Mouse (Mus musculus): ENCODE results near the gene Acrbp. TPM values are rescaled to one million over a fixed set of nuclear protein-coding genes. Genes with fewer than 3 reads are reported as not detected.
"Not testable (repeated sequence)": the region's sequence is repeated elsewhere in the genome, so short reads cannot be mapped to it uniquely, and the experiment has no call there.

Gene Acrbp
- polyA plus RNA-seq, 1 experiment from 2014 or later: 2.6 TPM

DNA sequence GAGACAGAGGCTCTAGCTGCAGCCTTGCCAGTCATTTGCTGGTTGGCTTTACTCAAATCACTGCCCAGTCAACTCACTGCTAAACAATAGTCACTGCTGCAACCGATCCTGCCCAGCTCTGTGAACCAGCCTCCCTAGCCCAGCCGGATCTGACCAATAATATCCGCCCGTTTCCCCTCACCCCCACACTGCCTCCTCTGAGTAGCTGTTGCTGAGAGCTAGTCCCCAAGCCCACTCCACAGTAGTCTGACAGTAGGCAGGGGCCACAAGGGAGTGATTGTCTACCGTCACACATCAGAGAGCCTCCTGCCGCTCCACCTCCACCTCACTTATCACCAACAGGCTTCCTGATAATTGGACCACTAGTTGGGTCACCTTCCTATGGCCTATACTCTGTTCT lies 12.0 kb downstream of the Acrbp start:
- H3K27me3 ChIP-seq (ENCODE audit: control insufficient read depth, insufficient read depth, low read length): no peaks in the 10 kb centered on the region
- no peaks in the 10 kb centered on the region for H3K9me3 ChIP-seq (ENCODE audit: control insufficient read depth, low read length)
- no peak overlapping the region for H3K9ac ChIP-seq (ENCODE audit: low read length)
- no peak overlapping the region for H3K27ac ChIP-seq (replicated peaks)
- H3K4me1 ChIP-seq (replicated peaks; ENCODE audit: control insufficient read depth, insufficient read depth): no peaks in the 10 kb centered on the region
- no peak for TF ChIP-seq CTCF (IDR thresholded peaks at IDR 0.05; ENCODE audit: low read depth)
- no peak overlapping the region for H3K4me2 ChIP-seq (replicated peaks; ENCODE audit: low read depth)
- ATAC-seq (ENCODE audit: low FRiP score, low TSS enrichment) (no peak), DNase-seq (ENCODE audit: low spot score) (no peak)
- H3K36me3 ChIP-seq (ENCODE audit: control insufficient read depth, insufficient read depth, low read length): no peaks in the 10 kb centered on the region
- WGBS: 33% methylated on average over 6 of the region's 6 CpGs
- H3K4me3 ChIP-seq (ENCODE audit: low read depth, low read length): no peak overlapping the region

DNA sequence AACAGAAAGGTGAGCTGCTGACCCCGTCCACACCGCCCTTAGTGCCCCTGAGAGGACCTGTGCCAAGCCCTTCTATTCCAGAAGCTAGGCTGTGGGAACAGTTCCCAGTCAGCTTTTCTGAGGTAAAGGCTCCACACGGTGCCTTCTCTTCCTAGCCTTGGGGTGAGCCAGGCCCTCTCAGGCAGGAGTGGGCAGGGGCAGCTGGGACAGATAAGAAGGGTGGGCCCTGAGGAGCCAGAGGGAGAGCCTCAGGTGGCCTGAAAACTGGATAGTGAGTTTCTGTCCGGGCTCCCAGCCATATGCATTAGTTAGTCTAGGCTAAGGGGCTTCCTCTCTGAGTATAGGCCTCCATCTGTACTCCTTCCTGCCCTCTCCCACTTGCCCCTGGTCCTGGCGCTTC lies 13.0 kb downstream of the Acrbp start:
- no peaks in the 10 kb centered on the region for H3K4me1 ChIP-seq (replicated peaks; ENCODE audit: control insufficient read depth, insufficient read depth)
- 83% methylated on average over 5 of the region's 5 CpGs for WGBS
- H3K4me2 ChIP-seq (replicated peaks; ENCODE audit: low read depth): no peak overlapping the region
- H3K36me3 ChIP-seq (ENCODE audit: control insufficient read depth, insufficient read depth, low read length): no peaks in the 10 kb centered on the region
- no peaks in the 10 kb centered on the region for H3K9me3 ChIP-seq (ENCODE audit: control insufficient read depth, low read length)
- no peak overlapping the region for H3K9ac ChIP-seq (ENCODE audit: low read length)
- H3K27me3 ChIP-seq (ENCODE audit: control insufficient read depth, insufficient read depth, low read length): no peaks in the 10 kb centered on the region
- no peak for TF ChIP-seq CTCF (IDR thresholded peaks at IDR 0.05; ENCODE audit: low read depth)
- TF ChIP-seq EP300 (optimal IDR thresholded peaks at IDR 0.05): no peak
- H3K27ac ChIP-seq (replicated peaks): no peak overlapping the region
- no peak for DNase-seq (ENCODE audit: low spot score)
- H3K4me3 ChIP-seq (ENCODE audit: low read depth, low read length): no peak overlapping the region
- no peak for ATAC-seq (ENCODE audit: low FRiP score, low TSS enrichment)

DNA sequence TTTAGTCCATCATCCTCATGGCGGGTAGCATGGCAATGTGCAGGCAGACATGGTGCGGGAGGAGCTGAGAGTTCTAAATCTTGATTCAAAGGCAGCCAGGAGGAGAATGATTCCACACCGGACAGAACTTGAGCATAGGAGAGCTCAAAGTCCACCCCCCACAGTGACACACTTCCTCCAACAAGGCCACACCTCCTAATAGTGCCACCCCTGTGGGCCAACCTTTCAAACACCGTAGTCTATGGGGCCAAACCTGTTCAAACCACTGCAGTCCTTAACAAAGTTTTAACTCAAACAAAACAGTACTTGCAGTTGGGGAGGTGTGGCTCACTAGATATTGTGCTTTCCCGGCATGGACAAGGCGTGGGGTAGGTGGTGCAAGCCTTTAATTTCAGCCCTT lies 14.4 kb downstream of the Acrbp start:
- ATAC-seq (ENCODE audit: low FRiP score, low TSS enrichment): peak; percentile 64
- Histone ChIP-seq H3K36me3 (ENCODE audit: control insufficient read depth, insufficient read depth, low read length) (no peaks in the 10 kb centered on the region), H3K4me2 (replicated peaks; ENCODE audit: low read depth) (no peak overlapping the region), H3K4me1 (replicated peaks; ENCODE audit: control insufficient read depth, insufficient read depth) (no peaks in the 10 kb centered on the region), H3K9me3 (ENCODE audit: control insufficient read depth, low read length) (no peaks in the 10 kb centered on the region), H3K9ac (ENCODE audit: low read length) (no peak overlapping the region), H3K4me3 (ENCODE audit: low read depth, low read length) (no peak overlapping the region), H3K27ac (replicated peaks) (no peak overlapping the region), H3K27me3 (ENCODE audit: control insufficient read depth, insufficient read depth, low read length) (no peaks in the 10 kb centered on the region)
- no peak for TF ChIP-seq EP300 (optimal IDR thresholded peaks at IDR 0.05)
- TF ChIP-seq CTCF (IDR thresholded peaks at IDR 0.05; ENCODE audit: low read depth): no peak
- 71% methylated on average over 6 of the region's 6 CpGs for WGBS
- DNase-seq (ENCODE audit: low spot score): peak; percentile 46

DNA sequence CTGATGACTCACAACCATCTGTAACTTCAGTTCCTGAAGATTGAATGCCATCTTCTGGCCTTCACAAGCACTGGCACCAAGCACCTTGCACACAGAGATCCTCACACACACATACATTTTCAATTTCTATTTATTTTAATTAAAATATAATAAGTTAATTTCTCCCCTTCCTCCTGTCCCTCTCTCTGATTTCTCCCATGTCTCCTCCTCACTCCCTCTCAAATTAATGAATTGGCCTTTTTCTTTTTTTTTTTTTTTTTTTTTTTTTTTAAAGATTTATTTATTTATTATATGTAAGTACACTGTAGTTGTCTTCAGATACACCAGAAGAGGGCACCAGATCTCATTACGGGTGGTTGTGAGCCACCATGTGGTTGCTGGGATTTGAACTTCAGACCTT lies 15.7 kb downstream of the Acrbp start:
- not testable (repeated sequence) for H3K9ac ChIP-seq (ENCODE audit: low read length); H3K9me3 ChIP-seq (ENCODE audit: control insufficient read depth, low read length); H3K4me2 ChIP-seq (replicated peaks; ENCODE audit: low read depth); DNase-seq (ENCODE audit: low spot score); H3K27ac ChIP-seq (replicated peaks); H3K4me3 ChIP-seq (ENCODE audit: low read depth, low read length); H3K4me1 ChIP-seq (replicated peaks; ENCODE audit: control insufficient read depth, insufficient read depth); ATAC-seq (ENCODE audit: low FRiP score, low TSS enrichment); H3K36me3 ChIP-seq (ENCODE audit: control insufficient read depth, insufficient read depth, low read length); H3K27me3 ChIP-seq (ENCODE audit: control insufficient read depth, insufficient read depth, low read length)
- no CpG with 5 or more reads among the region's 1 CpGs for WGBS

DNA sequence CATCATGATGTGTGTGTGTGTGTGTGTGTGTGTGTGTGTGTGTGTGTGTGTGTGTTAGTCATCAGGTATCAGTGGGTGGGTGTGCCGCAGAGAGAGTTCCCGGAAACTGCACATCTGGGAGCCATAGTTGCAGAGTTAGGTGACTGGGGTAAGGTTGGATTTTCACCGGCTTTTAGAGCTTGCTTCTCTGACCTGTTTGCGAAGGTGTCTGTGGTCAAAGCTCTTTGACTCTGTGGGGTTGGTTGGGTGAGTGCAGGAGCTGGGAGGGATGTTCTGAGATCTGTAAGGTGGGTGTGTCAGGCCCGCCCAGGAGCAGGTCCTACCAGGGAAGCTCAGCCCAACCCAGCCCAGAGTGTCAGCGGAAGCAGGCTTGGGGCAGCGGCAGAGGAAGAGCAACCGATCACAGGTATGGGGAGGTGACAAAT lies 18.1 kb downstream of the Acrbp start, which contains the start of gene Lpar5:
TSS of gene Lpar5 (plus strand) at position 350 of the 425 bp plus-strand sequence.
- Histone ChIP-seq H3K4me2 (replicated peaks; ENCODE audit: low read depth) (peak within 1 kb of the TSS; percentile 40), H3K9me3 (ENCODE audit: control insufficient read depth, low read length) (no peaks in the 10 kb centered on the region), H3K27me3 (ENCODE audit: control insufficient read depth, insufficient read depth, low read length) (no peaks in the 10 kb centered on the region), H3K9ac (ENCODE audit: low read length) (peak within 1 kb of the TSS; percentile 27; the same call in 1 of the 2 replicates), H3K4me1 (replicated peaks; ENCODE audit: control insufficient read depth, insufficient read depth) (no peaks in the 10 kb centered on the region), H3K4me3 (ENCODE audit: low read depth, low read length) (peak within 1 kb of the TSS; percentile 15; the same call in 1 of the 2 replicates), H3K36me3 (ENCODE audit: control insufficient read depth, insufficient read depth, low read length) (no peaks in the 10 kb centered on the region), H3K27ac (replicated peaks) (peak within 1 kb of the TSS; percentile 75)
- 35% methylated on average over 8 of the region's 8 CpGs for WGBS
- TF ChIP-seq EP300 (optimal IDR thresholded peaks at IDR 0.05) (no peak), CTCF (IDR thresholded peaks at IDR 0.05; ENCODE audit: low read depth) (no peak)
- DNase-seq (ENCODE audit: low spot score) (peak; percentile 59), ATAC-seq (ENCODE audit: low FRiP score, low TSS enrichment) (peak; percentile 68)

DNA sequence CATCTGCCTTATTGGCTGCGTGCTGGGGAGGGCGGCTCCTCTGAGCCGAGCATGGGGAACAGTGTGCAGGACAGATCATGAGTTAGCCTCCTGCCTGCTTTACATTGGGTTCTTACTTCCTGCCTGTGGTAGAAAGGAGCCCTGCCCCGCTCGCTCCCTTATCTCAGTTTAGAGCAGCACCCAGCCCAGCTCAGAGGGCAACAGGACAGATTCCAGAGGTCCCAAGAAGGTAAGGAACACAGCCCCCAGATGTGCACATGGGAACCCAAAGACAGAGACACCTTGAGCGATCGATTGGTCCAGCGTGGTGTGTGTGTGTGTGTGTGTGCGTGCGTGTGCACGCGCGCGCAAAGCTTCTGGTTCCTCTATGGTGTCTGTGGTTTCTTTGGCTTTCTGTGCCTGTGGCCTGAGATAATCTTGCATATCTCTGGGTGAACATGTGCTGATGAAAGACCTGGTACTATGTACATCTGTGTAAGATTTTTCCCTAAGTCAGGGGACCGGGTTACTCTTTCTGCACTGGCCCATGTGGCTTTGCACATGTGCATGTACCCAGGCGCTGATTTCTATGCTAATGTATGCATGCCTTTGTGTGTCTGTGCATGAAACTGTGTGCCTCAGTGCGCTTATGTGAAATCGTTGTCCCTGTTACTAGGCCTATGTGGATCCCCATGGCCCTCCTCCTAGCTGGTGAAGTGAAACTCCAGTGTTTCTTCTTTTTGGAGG lies 21.8 kb downstream of the Acrbp start:
- no peaks in the 10 kb centered on the region for H3K36me3 ChIP-seq (ENCODE audit: control insufficient read depth, insufficient read depth, low read length)
- TF ChIP-seq EP300 (optimal IDR thresholded peaks at IDR 0.05): no peak
- no peak for TF ChIP-seq CTCF (IDR thresholded peaks at IDR 0.05; ENCODE audit: low read depth)
- no peaks in the 10 kb centered on the region for H3K4me1 ChIP-seq (replicated peaks; ENCODE audit: control insufficient read depth, insufficient read depth)
- no peaks in the 10 kb centered on the region for H3K27me3 ChIP-seq (ENCODE audit: control insufficient read depth, insufficient read depth, low read length)
- no peak overlapping the region for H3K9ac ChIP-seq (ENCODE audit: low read length)
- H3K4me2 ChIP-seq (replicated peaks; ENCODE audit: low read depth): no peak overlapping the region; the same call in 1 of the 2 replicates
- WGBS: 64% methylated on average over 18 of the region's 18 CpGs
- peak overlapping the region; percentile 63 for H3K27ac ChIP-seq (replicated peaks)
- H3K4me3 ChIP-seq (ENCODE audit: low read depth, low read length): no peak overlapping the region
- ATAC-seq (ENCODE audit: low FRiP score, low TSS enrichment) (peak; percentile 82), DNase-seq (ENCODE audit: low spot score) (peak; percentile 74)
- no peaks in the 10 kb centered on the region for H3K9me3 ChIP-seq (ENCODE audit: control insufficient read depth, low read length)

Data from stomach, postnatal 0 days (tissue).